Mouse (Mus musculus): Measurements from ENCODE around the gene Fut4.

GRCm38 (mm10) chr9:14728365-14728764 lies 23.8 kb downstream of the Fut4 start:
- TF ChIP-seq EP300 (IDR thresholded peaks at IDR 0.05) = peak; percentile 82
- no peak for TF ChIP-seq CTCF (IDR thresholded peaks at IDR 0.05)
